Mouse (Mus musculus) ES-E14 (cell line): ENCODE results near the gene Supt3.

ENCODE experiments used
- CHD2 ChIP-seq: IDR thresholded peaks from 2 replicates; pipeline ENCODE4 v1.6.1; 2014; ENCODE audit warnings: mild to moderate bottlenecking, low read depth, low read length, inconsistent platforms
- HCFC1 ChIP-seq: IDR thresholded peaks from 2 replicates; pipeline ENCODE4 v1.6.1; 2012; ENCODE audit warnings: low read length, inconsistent platforms, borderline replicate concordance; ENCODE audit not compliant: insufficient read depth
- MAFK ChIP-seq: IDR thresholded peaks from 2 replicates; pipeline ENCODE4 v1.6.1; 2014; ENCODE audit warnings: mild to moderate bottlenecking, low read depth, low read length, inconsistent platforms; ENCODE audit not compliant: insufficient read depth
- ZC3H11A ChIP-seq: IDR thresholded peaks from 2 replicates; pipeline ENCODE4 v1.6.1; 2012; ENCODE audit warnings: low read depth, mild to moderate bottlenecking, inconsistent platforms, low read length, borderline replicate concordance
- ZNF384 ChIP-seq: IDR thresholded peaks from 2 replicates; pipeline ENCODE4 v1.6.1; 2012; ENCODE audit warnings: low read depth, low read length, inconsistent platforms

GRCm38 (mm10) chr17:45054526-45054925, 277.6 kb downstream of the Supt3 start:
- TF ChIP-seq HCFC1 (no peak), ZNF384 (no peak), ZC3H11A (no peak), CHD2 (no peak), MAFK (no peak)
